ENCODE assay signal across 10 mouse cellular contexts in genomic region chr1:149862801-149863200, GRCm38 (mm10).
DNase-seq lines count a peak whose midpoint lies in the region; ATAC-seq and TF ChIP-seq lines count a peak whose summit lies in the region.
"Had no signal": no experiment of that assay in that cellular context is flagged by ENCODE, and none has a peak within 500 bp of the region (broad histone marks: within the 10 kb centered on the region; RNA-seq: fewer than 3 reads in every experiment).

No protein-coding gene starts in this region.

- H3K4me2 ChIP-seq in forebrain, embryonic 11.5 days (ENCODE audit: low read depth, low read length, severe bottlenecking) = no peak overlapping the region
- H3K4me2 ChIP-seq: liver, embryonic 13.5 days had no signal

- H3K27ac ChIP-seq in embryonic fibroblast, embryonic 13.5 days (ENCODE audit: insufficient read depth, low read length) = peak overlapping the region; percentile 82
- H3K27ac ChIP-seq in forebrain, embryonic 11.5 days (ENCODE audit: low read depth, low read length) = no peak overlapping the region
- H3K27ac ChIP-seq: liver, embryonic 13.5 days had no signal

- intact Hi-C loops in heart, postnatal 36 days (cut with DNase I) = no loop called here

- H3K4me3 ChIP-seq in embryonic fibroblast, embryonic 13.5 days (ENCODE audit: insufficient read depth, low read length) = no peak overlapping the region
- no peak overlapping the region for H3K4me3 ChIP-seq in forebrain, embryonic 11.5 days (ENCODE audit: low read depth, low read length)
- H3K4me3 ChIP-seq: liver, embryonic 13.5 days had no signal

- 58% methylated on average over 6 of the region's 6 CpGs for WGBS in forebrain, embryonic 11.5 days

- no peaks in the 10 kb centered on the region for H3K27me3 ChIP-seq in forebrain, embryonic 11.5 days (ENCODE audit: control insufficient read depth, insufficient read depth, low read length)
- H3K27me3 ChIP-seq: liver, embryonic 13.5 days had no signal

- H3K9me3 ChIP-seq in forebrain, embryonic 11.5 days (ENCODE audit: control insufficient read depth, low read length) = no peaks in the 10 kb centered on the region
- H3K9me3 ChIP-seq: liver, embryonic 13.5 days had no signal

- no peak for TF ChIP-seq CTCF in embryonic fibroblast, embryonic 13.5 days (IDR thresholded peaks at IDR 0.05; ENCODE audit: borderline replicate concordance, insufficient read depth, low read length)

- DNase-seq in layer of hippocampus, adult 8-10 months (ENCODE audit: low spot score in 2 of 2) = peak; percentile 27 to 28
- DNase-seq in layer of hippocampus, postnatal 25 days (ENCODE audit: extremely low spot score in 1 of 2, low spot score in 1 of 2) = no peak
- DNase-seq in heart, postnatal 36 days = peak; percentile 50 to 59
- peak; percentile 51 to 53 for DNase-seq in right cerebral cortex, postnatal 10 days (ENCODE audit: low spot score in 2 of 2)
- no peak for DNase-seq in cerebellum, adult 9-11 months
- no peak for DNase-seq in forebrain, embryonic 11.5 days (ENCODE audit: low spot score)
- DNase-seq: liver, embryonic 13.5 days had no signal

- no peaks in the 10 kb centered on the region for H3K4me1 ChIP-seq in embryonic fibroblast, embryonic 13.5 days (ENCODE audit: control insufficient read depth, insufficient read depth, low read length)
- no peaks in the 10 kb centered on the region for H3K4me1 ChIP-seq in forebrain, embryonic 11.5 days (replicated peaks; ENCODE audit: control insufficient read depth, insufficient read depth, low read length)
- H3K4me1 ChIP-seq: liver, embryonic 13.5 days had no signal

- H3K36me3 ChIP-seq in forebrain, embryonic 11.5 days (ENCODE audit: control insufficient read depth, insufficient read depth, low read length) = no peaks in the 10 kb centered on the region
- H3K36me3 ChIP-seq: G1E; liver, embryonic 13.5 days had no signal

- H3K9ac ChIP-seq in forebrain, embryonic 11.5 days (ENCODE audit: low read length) = no peak overlapping the region
- H3K9ac ChIP-seq: liver, embryonic 13.5 days had no signal

- TF ChIP-seq POLR2A in embryonic fibroblast, embryonic 13.5 days (IDR thresholded peaks at IDR 0.05; ENCODE audit: low read depth, low read length) = no peak

- no peak for ATAC-seq in activated CD4-positive, CD25-positive, alpha-beta regulatory T cell, adult 4 months
- no peak for ATAC-seq in forebrain, embryonic 11.5 days (replicated peaks; ENCODE audit: low FRiP score)

Comparison
In these comparisons a context has a peak if more than half of its experiments do, and no peak if none do; other contexts are left out.
1. DNase-seq: peak in layer of hippocampus, adult 8-10 months (2 of 2), heart, postnatal 36 days (2 of 2) and right cerebral cortex, postnatal 10 days (2 of 2); none in layer of hippocampus, postnatal 25 days (0 of 2), cerebellum, adult 9-11 months (single experiment) and forebrain, embryonic 11.5 days (single experiment).